Mouse (Mus musculus) cerebellum, adult 11 months (tissue): ENCODE measurements around the gene Rps26.
"Not testable (repeated sequence)": the region's sequence is repeated elsewhere in the genome, so short reads cannot be mapped to it uniquely, and the experiment has no call there.

ENCODE experiments used
- DNase-seq: peaks from one replicate; pipeline ENCODE4 v3.0.0; 2022

Gene Rps26

DNA sequence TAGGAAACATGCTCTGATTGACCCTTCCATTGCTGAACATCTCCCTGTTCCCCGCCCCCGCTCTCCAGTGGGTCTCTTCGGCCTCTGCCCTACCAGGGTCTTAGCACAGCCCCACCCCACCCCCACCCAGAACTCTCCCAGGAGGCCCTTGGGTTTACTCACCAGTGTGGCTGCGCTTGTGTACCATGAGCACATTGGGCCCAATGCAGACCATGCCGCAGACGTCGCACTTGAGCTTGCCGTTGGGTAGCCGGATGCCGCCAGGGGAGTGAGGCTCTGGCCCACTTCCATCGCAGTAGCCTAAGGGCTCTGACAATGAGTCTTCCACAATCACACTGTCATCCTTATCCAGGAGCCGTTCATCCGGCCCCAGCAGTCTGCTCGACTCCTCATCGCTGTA, 14.3 kb upstream of the Rps26 start:
- no peak for DNase-seq

DNA sequence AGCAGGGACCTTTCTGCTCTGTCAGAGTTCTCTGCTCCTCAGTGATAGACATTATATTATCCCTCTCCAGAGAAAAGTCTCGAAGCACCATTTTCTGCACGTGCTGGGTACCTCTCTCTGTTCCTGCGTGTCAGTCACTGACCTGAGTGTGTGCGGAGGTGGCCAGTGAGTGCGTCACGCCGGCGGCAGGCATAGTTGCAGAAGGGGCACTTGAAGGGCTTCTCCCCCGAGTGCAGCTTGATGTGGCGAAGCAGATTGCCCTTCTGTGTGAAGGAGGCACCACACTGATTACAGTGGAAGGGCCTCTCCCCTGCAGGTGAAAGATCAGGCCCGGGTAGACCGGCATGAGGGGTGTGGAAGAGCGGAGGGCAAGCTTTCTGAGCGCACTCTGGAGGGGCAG, 13.5 kb upstream of the Rps26 start:
- DNase-seq: no peak

DNA sequence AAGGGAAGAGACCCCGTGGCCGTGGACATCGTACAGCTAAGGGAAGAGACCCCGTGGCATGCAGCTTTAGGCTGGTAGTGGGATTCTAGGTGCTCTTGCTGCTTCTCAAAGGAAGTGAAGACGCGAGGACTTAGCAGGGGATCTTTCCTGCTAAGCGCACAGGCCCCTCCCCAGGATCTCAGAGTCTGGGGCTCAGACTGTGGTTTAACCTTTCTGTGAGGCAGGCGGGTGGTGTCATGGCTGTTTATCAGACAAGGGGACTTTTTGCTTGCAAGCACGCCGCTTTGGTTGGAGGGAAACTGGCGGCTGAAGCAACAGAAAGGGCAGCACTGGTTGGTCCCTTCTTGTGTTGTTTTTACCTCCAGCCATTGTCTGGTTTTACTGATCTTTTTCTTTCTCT, 10.5 kb upstream of the Rps26 start:
- DNase-seq: no peak

DNA sequence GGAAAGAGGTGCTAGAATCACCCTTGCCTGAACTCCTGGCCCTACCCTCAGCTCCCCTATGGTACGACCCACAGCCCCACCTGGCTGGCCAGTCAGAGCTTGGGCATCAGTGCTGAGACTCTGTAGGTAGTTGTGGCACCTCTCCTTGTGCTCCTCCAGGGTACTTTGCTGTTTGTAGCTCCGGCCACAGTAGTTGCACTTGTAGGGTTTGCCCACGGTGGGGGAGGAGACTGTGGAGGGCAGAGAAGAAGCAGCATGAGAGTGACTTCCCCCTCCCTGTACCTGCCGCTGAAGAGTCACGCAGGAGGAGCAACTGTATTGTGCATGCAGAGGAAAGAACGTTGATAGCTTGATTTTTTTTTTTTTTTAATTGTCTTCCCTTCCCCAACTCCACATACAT, 10.0 kb upstream of the Rps26 start:
- no peak for DNase-seq

DNA sequence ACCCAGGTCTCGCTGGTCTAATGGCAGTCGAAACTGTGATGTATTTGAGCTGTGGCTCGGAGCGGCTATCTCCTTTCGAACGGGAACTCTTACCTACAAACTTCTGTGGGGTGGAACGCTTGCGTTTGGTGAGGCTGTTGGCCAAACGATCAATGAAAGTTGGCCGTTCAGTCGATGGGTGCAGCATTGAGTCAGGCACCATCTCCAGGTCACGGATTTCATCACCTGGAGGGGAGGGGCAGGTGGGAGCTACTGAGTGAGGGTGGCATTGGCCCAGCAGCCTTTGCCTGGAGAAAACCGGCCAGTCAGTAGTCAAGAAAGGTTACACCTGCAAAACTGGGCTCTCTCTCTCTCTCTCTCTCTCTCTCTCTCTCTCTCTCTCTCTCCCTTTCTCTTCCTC, 9.2 kb upstream of the Rps26 start:
- DNase-seq: no peak

- DNase-seq: no peak
Observed at GRCm38 (mm10) chr10:128631571-128631970, 5.0 kb upstream of the Rps26 start.

GRCm38 (mm10) chr10:128630306-128630705, 3.8 kb upstream of the Rps26 start:
- not testable (repeated sequence) for DNase-seq

- DNase-seq: no peak
Observed at GRCm38 (mm10) chr10:128629746-128630145, 3.2 kb upstream of the Rps26 start.

GRCm38 (mm10) chr10:128627398-128628317, 1.1 kb upstream of the Rps26 start:
- peak; percentile 32 for DNase-seq

DNA sequence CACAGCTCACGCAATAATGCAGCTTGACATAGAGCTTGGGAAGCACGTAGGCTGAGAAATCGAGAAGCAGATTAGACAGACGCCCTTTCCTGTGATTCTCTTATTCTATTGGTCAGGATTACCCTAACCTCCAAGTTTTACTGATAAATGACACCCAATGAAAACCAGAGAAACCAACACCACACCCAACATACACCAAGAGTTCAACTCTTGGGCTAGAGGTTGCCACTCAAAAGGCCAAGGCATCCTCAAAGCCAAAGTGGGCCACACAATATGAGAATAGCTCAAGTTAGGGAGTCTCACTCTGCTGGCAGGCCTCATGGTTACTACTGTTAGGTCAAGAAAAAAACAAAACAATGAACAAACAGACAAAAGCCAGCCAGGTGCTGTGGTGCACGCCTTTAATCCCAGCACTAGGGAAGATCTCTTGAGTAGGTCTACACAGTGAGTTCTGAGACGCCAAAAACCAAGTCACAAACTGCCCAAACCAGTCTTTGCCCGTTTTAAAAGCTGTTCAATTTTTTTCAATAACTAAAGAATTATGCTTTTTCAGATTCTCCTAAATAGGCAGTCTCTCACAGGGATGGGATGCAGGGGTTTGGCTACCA, 1.2 kb downstream of the Rps26 start:
- DNase-seq: no peak

DNA sequence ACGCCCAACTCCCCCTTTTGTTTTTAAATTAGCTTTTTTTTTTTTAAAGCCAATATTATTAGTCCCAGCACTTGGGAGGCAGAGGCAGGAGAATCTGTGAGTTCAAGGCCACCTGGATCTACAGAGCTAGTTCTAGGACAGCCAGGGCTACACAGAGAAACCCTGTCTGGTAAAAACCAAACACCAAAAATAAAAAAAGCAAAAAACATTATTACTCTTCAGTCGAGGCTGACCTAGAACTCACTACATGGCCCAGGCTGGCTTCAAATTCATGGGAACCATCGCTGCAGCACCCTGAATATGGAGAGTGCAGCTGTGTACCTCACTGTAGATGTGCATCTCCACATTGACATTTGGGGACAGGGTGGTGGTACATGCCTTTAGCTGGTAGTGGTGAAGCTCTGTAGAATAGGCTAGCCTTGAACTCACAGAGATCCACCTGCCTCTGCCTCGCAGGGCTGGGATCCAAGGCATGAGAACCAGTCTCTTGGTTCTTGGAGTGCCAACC, 3.4 kb downstream of the Rps26 start:
- DNase-seq: not testable (repeated sequence)

GRCm38 (mm10) chr10:128622702-128623101, 3.8 kb downstream of the Rps26 start:
- no peak for DNase-seq

GRCm38 (mm10) chr10:128621986-128622520, 4.5 kb downstream of the Rps26 start:
- no peak for DNase-seq

- no peak for DNase-seq
Observed at GRCm38 (mm10) chr10:128620241-128620640, 6.3 kb downstream of the Rps26 start.

- not testable (repeated sequence) for DNase-seq
Observed at GRCm38 (mm10) chr10:128619148-128619547, 7.4 kb downstream of the Rps26 start.

DNA sequence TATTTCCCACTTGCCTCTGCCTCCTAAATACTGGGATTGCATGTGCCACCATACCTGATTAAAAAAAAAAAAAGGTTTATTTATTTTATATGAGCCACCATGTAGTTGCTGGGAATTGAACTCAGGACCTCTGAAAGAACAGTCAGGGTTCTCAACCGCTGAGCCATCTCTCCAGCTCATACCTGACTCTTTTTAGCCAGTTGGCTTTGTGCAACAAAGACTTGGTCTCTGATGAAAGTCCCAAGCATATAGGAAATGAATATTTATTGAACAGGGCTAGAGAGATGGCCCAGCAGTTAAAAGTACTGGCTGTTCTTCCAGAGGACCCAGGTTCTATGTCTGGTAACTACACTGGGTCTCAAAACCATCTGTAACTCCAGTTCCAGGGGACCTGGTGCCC, 8.0 kb downstream of the Rps26 start:
- no peak for DNase-seq

DNA sequence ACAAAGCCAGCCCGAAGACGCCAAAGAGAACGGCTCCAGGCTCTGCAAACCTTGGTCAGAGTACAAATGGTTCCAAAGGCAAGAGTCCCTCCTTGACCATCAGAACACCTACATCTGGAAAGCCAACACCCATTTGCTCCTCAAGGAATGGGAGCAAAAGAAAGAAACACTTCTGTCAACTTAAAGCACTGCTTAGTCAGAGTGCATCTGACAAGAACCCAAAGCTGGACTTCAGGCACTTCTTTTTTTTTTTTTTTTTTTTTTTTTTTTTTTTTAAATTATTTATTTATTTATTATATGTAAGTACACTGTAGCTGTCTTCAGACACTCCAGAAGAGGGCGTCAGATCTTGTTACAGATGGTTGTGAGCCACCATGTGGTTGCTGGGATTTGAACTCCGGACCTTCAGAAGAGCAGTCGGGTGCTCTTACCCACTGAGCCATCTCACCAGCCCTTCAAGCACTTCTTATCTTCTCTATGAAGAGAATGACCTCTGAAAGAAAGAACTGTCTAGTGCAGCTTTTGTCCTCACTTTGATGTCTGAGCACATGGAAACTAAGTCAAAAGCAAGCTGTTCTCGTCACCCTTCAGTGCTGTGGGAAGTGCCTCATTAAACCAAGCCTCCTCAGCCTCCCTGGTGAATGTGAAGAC, 10.6 kb downstream of the Rps26 start:
- DNase-seq: not testable (repeated sequence)

- no peak for DNase-seq
Observed at GRCm38 (mm10) chr10:128614934-128615333, 11.6 kb downstream of the Rps26 start.

DNA sequence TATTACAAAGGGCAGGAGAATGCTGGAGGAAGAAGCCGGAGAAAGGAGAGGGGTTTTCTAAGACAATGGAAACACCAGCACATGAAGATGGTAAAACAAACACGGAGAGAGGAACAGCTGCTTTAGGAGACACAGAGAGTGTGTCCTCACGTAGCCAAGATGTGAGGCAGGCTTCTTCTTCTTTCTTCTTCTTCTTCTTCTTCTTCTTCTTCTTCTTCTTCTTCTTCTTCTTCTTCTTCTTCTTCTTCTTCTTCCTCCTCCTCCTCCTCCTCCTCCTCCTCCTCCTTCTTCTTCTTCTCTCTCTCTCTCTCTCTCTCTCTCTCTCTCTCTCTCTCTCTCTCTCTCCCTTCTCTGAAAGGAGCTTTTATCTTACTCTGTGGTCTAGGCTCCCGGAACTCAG, 12.7 kb downstream of the Rps26 start:
- DNase-seq: not testable (repeated sequence)

- DNase-seq: no peak
Observed at GRCm38 (mm10) chr10:128613154-128613440, 13.4 kb downstream of the Rps26 start.

DNA sequence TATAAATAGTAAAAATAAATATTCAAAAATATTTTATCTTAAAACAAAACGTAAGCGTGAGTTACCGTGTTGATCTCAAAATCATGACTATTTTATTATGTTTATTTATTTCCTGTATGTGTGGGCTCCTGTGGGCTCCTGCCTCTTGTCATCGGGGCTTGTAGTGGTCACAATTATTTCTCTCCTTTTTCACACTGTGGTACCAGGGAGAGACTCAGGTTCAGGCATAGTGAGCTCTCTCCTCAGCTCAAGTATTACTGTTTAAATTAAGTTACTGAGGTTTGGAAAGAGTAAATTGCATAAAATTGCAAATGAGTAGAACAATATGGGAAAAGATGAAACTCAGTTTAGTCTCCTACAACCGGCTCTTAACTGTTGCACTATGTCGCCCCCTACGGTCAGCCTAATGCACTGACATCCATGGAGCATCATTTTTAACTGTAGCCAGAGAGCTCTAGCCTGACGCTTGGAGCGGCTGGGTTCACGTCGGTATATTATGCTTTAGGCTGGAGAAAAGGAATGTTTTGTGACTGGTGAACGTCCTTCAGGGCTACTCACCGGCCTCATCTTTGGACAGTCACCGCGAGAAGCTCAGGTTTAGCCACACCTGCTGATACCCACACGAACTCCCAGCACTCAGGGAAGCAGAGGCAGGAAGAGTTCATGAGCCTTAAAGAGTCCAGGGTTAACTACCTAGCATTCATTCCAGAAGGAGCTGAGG, 14.0 kb downstream of the Rps26 start:
- peak; percentile 64 for DNase-seq

- DNase-seq: no peak
Observed at GRCm38 (mm10) chr10:128606483-128606882, 20.1 kb downstream of the Rps26 start.
